Mouse (Mus musculus) hindbrain, embryonic 12.5 days (tissue): Measurements from ENCODE around the gene Plxnc1. TPM values are rescaled to one million over a fixed set of nuclear protein-coding genes. Genes with fewer than 3 reads are reported as not detected.

Experiments used
- ATAC-seq: fragments of 200-750 bp; cut with Nextera tagmentation; 2 replicates; pipeline ENCODE4 v1.8.0; 2017; ENCODE audit warnings: moderate TSS enrichment; ENCODE audit not compliant: low FRiP score
- H3K27ac ChIP-seq: fragments of 300-500 bp; sonication (generic); 2 replicates; pipeline ENCODE4 v1.5.1; 2016; ENCODE audit warnings: mild to moderate bottlenecking
- H3K27me3 ChIP-seq: fragments of 300-500 bp; sonication (generic); 2 replicates; pipeline ENCODE4 v1.6.1; 2016; ENCODE audit warnings: mild to moderate bottlenecking
- H3K36me3 ChIP-seq: fragments of 300-500 bp; sonication (generic); 2 replicates; pipeline ENCODE4 v1.6.1; 2016; ENCODE audit warnings: mild to moderate bottlenecking
- H3K4me1 ChIP-seq: fragments of 300-500 bp; sonication (generic); 2 replicates; pipeline ENCODE4 v1.6.1; 2016
- H3K4me2 ChIP-seq: fragments of 300-500 bp; sonication (generic); replicated peaks from 2 replicates; pipeline ENCODE4 v1.6.1; 2016; ENCODE audit warnings: mild to moderate bottlenecking
- H3K4me3 ChIP-seq: fragments of 300-500 bp; sonication (generic); 2 replicates; pipeline ENCODE4 v1.5.1; 2016; ENCODE audit warnings: mild to moderate bottlenecking
- H3K9ac ChIP-seq: fragments of 300-500 bp; sonication (generic); 2 replicates; pipeline ENCODE4 v1.6.1; 2016; ENCODE audit warnings: mild to moderate bottlenecking, moderate library complexity
- H3K9me3 ChIP-seq: fragments of 300-500 bp; sonication (generic); replicated peaks from 2 replicates; pipeline ENCODE4 v1.6.1; 2016; ENCODE audit warnings: mild to moderate bottlenecking
- WGBS: fragments of 180-500 bp; shearing (Covaris S2); methylation state at CpG from one replicate; pipeline ENCODE4 v1.1.7; 2016; 5-methylcytosine and 5-hydroxymethylcytosine counted together
- polyA plus RNA-seq: library from polyadenylated mRNA; unstranded; fragments of >200 nt; fragmentation: Nextera tagmentation; extraction: Ambion mirVana; gene quantifications from 2 replicates; pipeline ENCODE4 v1.2.1, GENCODE M21; 2016

Gene Plxnc1
- 6.4 and 6.7 TPM in 2 replicates for polyA plus RNA-seq

GRCm38 (mm10) chr10:94944691-94945205, at the start of gene Plxnc1:
Plxnc1 (minus strand) TSS chr10:94944835.
- Histone ChIP-seq H3K36me3 (no peaks in the 10 kb centered on the region), H3K27ac (peak within 1 kb of the TSS; percentile 95), H3K27me3 (peaks cover 43% of the 10 kb centered on the region), H3K9ac (peak within 1 kb of the TSS; percentile 89), H3K4me3 (peak within 1 kb of the TSS; percentile 78), H3K4me1 (peaks cover 49% of the 10 kb centered on the region), H3K9me3 (no peaks in the 10 kb centered on the region), H3K4me2 (peak within 1 kb of the TSS; percentile 65)
- ATAC-seq: peak; percentile 72
- under 1% methylated on average over 30 of the region's 57 CpGs for WGBS

DNA sequence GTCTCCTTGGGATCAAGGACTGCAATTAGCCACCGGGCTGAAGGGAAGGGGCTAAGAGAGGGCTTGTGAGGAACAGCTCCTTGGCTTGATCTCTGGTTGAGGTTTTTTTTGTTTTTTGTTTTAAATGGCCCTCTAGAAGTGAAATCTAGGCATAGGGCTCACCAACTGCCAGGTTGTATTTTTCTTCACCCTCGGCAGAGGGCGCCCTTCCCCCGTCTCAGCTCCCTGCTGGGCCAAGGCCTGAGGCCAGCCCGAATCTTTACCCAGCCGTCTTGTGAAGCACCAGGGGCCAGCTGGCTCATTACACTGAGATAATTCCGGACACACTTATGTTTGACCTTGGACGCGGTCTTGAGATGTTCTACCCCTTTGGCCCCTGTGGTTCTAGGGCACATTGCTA, 47.5 kb upstream of the Plxnc1 start:
- Histone ChIP-seq H3K27ac (no peak overlapping the region), H3K36me3 (no peaks in the 10 kb centered on the region), H3K4me2 (peak overlapping the region; percentile 45), H3K9me3 (no peaks in the 10 kb centered on the region), H3K4me1 (peaks cover 18% of the 10 kb centered on the region; the same call in 1 of the 2 replicates), H3K4me3 (no peak overlapping the region), H3K9ac (no peak overlapping the region), H3K27me3 (peaks cover 14% of the 10 kb centered on the region; the same call in 1 of the 2 replicates)
- ATAC-seq: peak; percentile 51; the same call in 1 of the 2 replicates
- whole genome bisulfite sequencing: 9% methylated on average over 9 of the region's 9 CpGs

GRCm38 (mm10) chr10:94991564-94992097, 47.0 kb upstream of the Plxnc1 start:
- Histone ChIP-seq H3K4me2 (peak overlapping the region; percentile 45), H3K4me3 (peak overlapping the region; percentile 18; the same call in 1 of the 2 replicates), H3K27me3 (peaks cover 14% of the 10 kb centered on the region; the same call in 1 of the 2 replicates), H3K9ac (no peak overlapping the region), H3K4me1 (peaks cover 18% of the 10 kb centered on the region; the same call in 1 of the 2 replicates), H3K27ac (0 out of 2 replicates have a peak overlapping the region, but pooled peaks have one; percentile 13), H3K36me3 (no peaks in the 10 kb centered on the region), H3K9me3 (no peaks in the 10 kb centered on the region)
- ATAC-seq: peak; percentile 68
- 20% methylated on average over 17 of the region's 17 CpGs for WGBS

DNA sequence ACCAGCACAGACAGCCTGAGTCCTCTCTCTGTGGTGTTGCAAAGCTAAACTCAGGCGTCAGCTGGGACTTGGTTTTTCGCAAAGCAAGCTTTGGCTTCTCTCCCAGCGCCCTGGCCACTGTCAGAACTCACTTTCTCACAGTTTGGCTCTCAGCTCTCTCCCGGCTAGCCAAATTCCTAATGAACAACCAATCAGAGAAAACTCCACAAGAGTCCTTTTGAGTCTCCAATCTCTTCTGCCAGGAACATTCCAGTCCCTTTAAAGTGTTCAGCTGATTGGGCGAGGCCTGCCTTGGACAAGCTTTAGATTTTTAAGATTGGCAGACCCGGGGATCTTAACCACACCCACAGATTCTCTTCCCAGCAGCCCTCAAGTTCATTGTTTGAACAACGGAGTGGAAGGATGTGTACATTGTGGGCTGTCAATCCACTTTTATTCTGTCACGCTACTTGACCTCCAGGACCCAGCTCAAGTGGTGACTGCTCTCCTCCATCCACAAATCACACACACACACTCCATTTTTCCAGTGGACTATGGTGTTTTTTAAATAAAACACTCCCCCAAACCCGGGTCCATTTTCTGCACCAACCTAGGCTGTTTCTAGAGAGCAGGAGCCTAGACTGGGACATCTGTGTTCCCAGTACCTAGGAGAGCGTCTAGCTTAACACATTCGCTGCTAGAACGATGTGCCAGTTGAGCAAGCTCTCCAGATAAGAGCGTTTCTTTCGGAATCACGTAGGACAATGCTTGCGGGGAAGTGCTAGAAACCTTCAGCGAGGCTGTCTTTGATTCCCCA, 46.3 kb upstream of the Plxnc1 start:
- no peaks in the 10 kb centered on the region for H3K36me3 ChIP-seq
- H3K4me2 ChIP-seq: peak overlapping the region; percentile 45
- H3K27ac ChIP-seq: no peak overlapping the region
- peaks cover 14% of the 10 kb centered on the region; the same call in 1 of the 2 replicates for H3K27me3 ChIP-seq
- H3K4me3 ChIP-seq: peak overlapping the region; percentile 18; the same call in 1 of the 2 replicates
- WGBS: 24% methylated on average over 17 of the region's 17 CpGs
- ATAC-seq: peak; percentile 55
- H3K9me3 ChIP-seq: no peaks in the 10 kb centered on the region
- H3K4me1 ChIP-seq: peaks cover 18% of the 10 kb centered on the region; the same call in 1 of the 2 replicates
- H3K9ac ChIP-seq: no peak overlapping the region

DNA sequence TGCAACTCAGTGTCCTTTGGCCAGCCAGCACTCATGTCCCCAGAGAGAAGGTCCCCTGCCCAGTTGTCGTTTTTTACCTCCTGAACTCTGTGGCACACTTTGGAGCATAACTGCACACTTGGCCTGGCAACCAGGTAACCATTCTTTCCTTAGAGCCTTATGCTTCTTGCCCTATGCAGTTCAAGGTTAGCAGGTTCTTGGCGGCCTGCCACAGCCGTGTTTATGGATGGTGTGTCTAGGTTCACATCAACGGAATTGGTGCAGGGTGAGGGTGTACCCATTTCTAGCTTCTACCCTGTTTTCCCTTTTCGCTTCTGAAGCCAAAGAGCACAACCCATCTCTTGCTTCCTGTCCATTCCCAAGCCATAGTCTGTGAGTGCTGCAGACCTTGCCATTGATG, 44.7 kb upstream of the Plxnc1 start:
- no peak overlapping the region for H3K4me2 ChIP-seq
- no peak for ATAC-seq
- H3K27ac ChIP-seq: no peak overlapping the region
- H3K27me3 ChIP-seq: peaks cover 12% of the 10 kb centered on the region; the same call in 1 of the 2 replicates
- no peaks in the 10 kb centered on the region for H3K36me3 ChIP-seq
- H3K4me3 ChIP-seq: no peak overlapping the region
- no peak overlapping the region for H3K9ac ChIP-seq
- 87% methylated on average over 5 of the region's 5 CpGs for WGBS
- peaks cover 18% of the 10 kb centered on the region; the same call in 1 of the 2 replicates for H3K4me1 ChIP-seq
- H3K9me3 ChIP-seq: no peaks in the 10 kb centered on the region

DNA sequence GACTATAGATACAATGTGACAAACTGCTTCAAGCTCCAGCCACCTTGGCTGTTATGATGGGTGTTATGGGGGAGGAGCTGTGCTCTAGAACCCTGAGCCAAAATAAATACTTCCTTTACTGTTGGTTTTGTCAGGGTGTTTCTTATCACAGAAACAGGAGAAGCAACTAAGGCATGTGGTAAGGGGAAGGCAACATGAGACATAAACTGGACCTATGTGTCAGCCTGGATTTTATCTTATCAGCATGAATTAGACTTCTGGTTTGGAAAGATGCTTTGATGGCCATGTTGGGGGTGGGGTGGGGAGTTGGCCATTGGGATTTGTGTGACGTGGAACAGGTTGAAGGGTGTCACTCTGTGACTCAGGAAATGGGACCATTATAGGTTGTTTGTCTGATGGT, 40.5 kb upstream of the Plxnc1 start:
- H3K36me3 ChIP-seq: no peaks in the 10 kb centered on the region
- ATAC-seq: no peak
- no peak overlapping the region for H3K9ac ChIP-seq
- H3K4me1 ChIP-seq: peaks cover 10% of the 10 kb centered on the region
- WGBS: 55% methylated on average over 1 of the region's 1 CpGs
- H3K4me2 ChIP-seq: no peak overlapping the region
- H3K27ac ChIP-seq: no peak overlapping the region
- peaks cover 7% of the 10 kb centered on the region; the same call in 1 of the 2 replicates for H3K27me3 ChIP-seq
- peaks cover 7% of the 10 kb centered on the region for H3K9me3 ChIP-seq
- H3K4me3 ChIP-seq: no peak overlapping the region

- H3K9ac ChIP-seq: no peak overlapping the region
- H3K27ac ChIP-seq: no peak overlapping the region
- H3K4me1 ChIP-seq: peaks cover 16% of the 10 kb centered on the region
- peaks cover 7% of the 10 kb centered on the region for H3K9me3 ChIP-seq
- H3K4me3 ChIP-seq: no peak overlapping the region
- ATAC-seq: no peak
- no peak overlapping the region for H3K4me2 ChIP-seq
- no peaks in the 10 kb centered on the region for H3K36me3 ChIP-seq
- 81% methylated on average over 8 of the region's 8 CpGs for WGBS
- no peaks in the 10 kb centered on the region for H3K27me3 ChIP-seq
These were observed 37.9 kb upstream of the Plxnc1 start for GRCm38 (mm10) chr10:94982528-94982927.

GRCm38 (mm10) chr10:94981466-94982138, 37.0 kb upstream of the Plxnc1 start:
- peak overlapping the region; percentile 27 for H3K4me2 ChIP-seq

DNA sequence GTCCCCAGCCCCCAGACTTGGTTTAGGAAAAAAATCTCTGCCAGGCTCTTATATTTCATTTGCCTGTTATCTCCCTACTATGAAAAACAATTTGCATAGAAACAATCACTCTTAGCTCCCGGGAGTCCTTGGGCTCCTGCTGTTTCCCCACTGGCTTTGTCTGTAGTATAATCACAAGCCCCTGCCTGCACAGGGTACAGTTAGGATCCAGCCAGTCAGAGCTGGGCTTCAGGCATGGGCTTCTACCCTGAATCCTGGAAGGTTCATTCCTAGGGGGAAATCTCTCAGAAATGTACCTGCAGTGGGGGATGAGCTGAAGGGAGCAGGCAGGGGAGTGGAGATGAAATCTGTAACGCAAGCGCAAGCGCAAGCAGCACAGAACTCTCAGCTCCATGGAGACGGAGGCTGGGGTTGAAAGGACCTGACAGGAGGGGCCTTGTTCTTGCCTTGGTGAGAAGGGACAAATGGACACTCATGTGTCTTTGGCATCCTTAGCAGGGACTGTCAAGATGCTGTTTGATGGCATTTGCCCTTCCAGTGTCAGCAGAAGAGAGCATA, 33.7 kb upstream of the Plxnc1 start:
- H3K9ac ChIP-seq: no peak overlapping the region
- peaks cover 2% of the 10 kb centered on the region; the same call in 1 of the 2 replicates for H3K9me3 ChIP-seq
- peaks cover 16% of the 10 kb centered on the region for H3K4me1 ChIP-seq
- no peak overlapping the region; the same call in 1 of the 2 replicates for H3K4me2 ChIP-seq
- no peak overlapping the region for H3K4me3 ChIP-seq
- H3K36me3 ChIP-seq: no peaks in the 10 kb centered on the region
- H3K27ac ChIP-seq: peak overlapping the region; percentile 71
- WGBS: 29% methylated on average over 5 of the region's 5 CpGs
- peak; percentile 81 for ATAC-seq
- no peaks in the 10 kb centered on the region for H3K27me3 ChIP-seq

More at GRCm38 (mm10) chr10:94981466-94982138, 37.0 kb upstream of the Plxnc1 start:
- Histone ChIP-seq H3K36me3 (no peaks in the 10 kb centered on the region), H3K4me3 (no peak overlapping the region), H3K27ac (0 out of 2 replicates have a peak overlapping the region, but pooled peaks have one; percentile 17), H3K9ac (no peak overlapping the region), H3K27me3 (no peaks in the 10 kb centered on the region), H3K4me1 (peaks cover 16% of the 10 kb centered on the region), H3K9me3 (peaks cover 7% of the 10 kb centered on the region)
- 30% methylated on average over 12 of the region's 12 CpGs for WGBS
- ATAC-seq: no peak

GRCm38 (mm10) chr10:94976329-94976728, 31.7 kb upstream of the Plxnc1 start:
- ATAC-seq: no peak
- Histone ChIP-seq H3K4me2 (no peak overlapping the region), H3K4me1 (peaks cover 7% of the 10 kb centered on the region), H3K36me3 (no peaks in the 10 kb centered on the region), H3K9me3 (no peaks in the 10 kb centered on the region; the same call in 1 of the 2 replicates), H3K27me3 (no peaks in the 10 kb centered on the region), H3K4me3 (no peak overlapping the region), H3K27ac (no peak overlapping the region), H3K9ac (no peak overlapping the region)
- 57% methylated on average over 5 of the region's 5 CpGs for WGBS

GRCm38 (mm10) chr10:94975099-94975496, 30.5 kb upstream of the Plxnc1 start:
- Histone ChIP-seq H3K4me3 (no peak overlapping the region), H3K4me2 (no peak overlapping the region), H3K27me3 (no peaks in the 10 kb centered on the region), H3K4me1 (peaks cover 7% of the 10 kb centered on the region), H3K27ac (no peak overlapping the region), H3K9me3 (no peaks in the 10 kb centered on the region; the same call in 1 of the 2 replicates), H3K9ac (no peak overlapping the region), H3K36me3 (no peaks in the 10 kb centered on the region)
- 59% methylated on average over 4 of the region's 4 CpGs for WGBS
- no peak for ATAC-seq
